Mouse (Mus musculus): ENCODE data around the gene Lingo2. TPM values are rescaled to one million over a fixed set of nuclear protein-coding genes. Genes with fewer than 3 reads are reported as not detected.

Gene Lingo2
- total and polyA plus RNA-seq, 3 experiments, result not detected

- Histone ChIP-seq H3K27me3 (ENCODE audit: control insufficient read depth in 1 of 2, insufficient read depth in 2 of 2, low read length in 2 of 2) (no peaks in the 10 kb centered on the region), H3K4me1 (ENCODE audit: control insufficient read depth in 1 of 2, insufficient read depth in 2 of 2, low read length in 2 of 2) (no peaks in the 10 kb centered on the region), H3K27ac (ENCODE audit: control insufficient read depth, low read depth, low read length) (no peak overlapping the region), H3K36me3 (ENCODE audit: control insufficient read depth in 1 of 2, insufficient read depth in 2 of 2, low read length in 2 of 2) (no peaks in the 10 kb centered on the region), H3K79me2 (ENCODE audit: control insufficient read depth, insufficient read depth, low read length, poor library complexity) (no peaks in the 10 kb centered on the region), H3K4me3 (ENCODE audit: control insufficient read depth in 1 of 2, insufficient read depth in 1 of 2, low read depth in 2 of 2, low read length in 2 of 2) (no peak overlapping the region), H3K9ac (ENCODE audit: control insufficient read depth, low read depth, low read length, poor library complexity, severe bottlenecking) (no peak overlapping the region), H3K9me3 (replicated peaks; ENCODE audit: insufficient read depth, low read length) (no peaks in the 10 kb centered on the region)
- DNase-seq (ENCODE audit: low read depth, low spot score), result no peak
- TF ChIP-seq ETS1 (IDR thresholded peaks at IDR 0.05; ENCODE audit: low read depth, low read length) (no peak), TBP (IDR thresholded peaks at IDR 0.05; ENCODE audit: low read depth, low read length) (no peak), HCFC1 (IDR thresholded peaks at IDR 0.05; ENCODE audit: low read depth, low read length) (no peak), MAX (IDR thresholded peaks at IDR 0.05; ENCODE audit: low read length) (no peak), SIN3A (IDR thresholded peaks at IDR 0.05; ENCODE audit: low read length) (no peak), RCOR1 (IDR thresholded peaks at IDR 0.05; ENCODE audit: low read depth, low read length) (no peak), MAFK (IDR thresholded peaks at IDR 0.05; ENCODE audit: borderline replicate concordance, low read depth, low read length) (no peak), E2F4 (IDR thresholded peaks at IDR 0.05; ENCODE audit: borderline replicate concordance, low read depth, low read length) (no peak), JUND (IDR thresholded peaks at IDR 0.05; ENCODE audit: low read depth, low read length) (no peak)
Observed at GRCm38 (mm10) chr4:36052791-36053376, 898.7 kb downstream of the Lingo2 start.

DNA sequence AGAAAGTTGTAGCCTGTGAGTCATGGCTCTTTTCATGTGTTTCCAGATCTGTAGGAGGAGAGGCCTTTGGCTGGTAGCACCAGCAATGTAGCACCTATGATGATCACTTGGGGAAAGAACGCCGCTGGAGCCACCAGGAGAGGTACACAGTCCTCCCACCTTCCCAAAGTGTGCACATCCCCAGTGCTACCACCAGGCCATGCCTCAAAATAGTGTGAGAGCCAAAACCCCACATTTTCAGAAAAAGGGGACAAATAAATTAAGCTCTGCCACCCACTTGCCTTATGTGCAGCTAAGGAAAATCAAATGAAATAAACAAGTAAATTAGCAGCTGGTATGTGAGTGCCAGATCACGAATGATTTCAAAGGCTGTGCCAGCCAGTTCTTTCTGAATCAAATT is 911.2 kb downstream of the Lingo2 start:
- H3K36me3 ChIP-seq (ENCODE audit: control insufficient read depth in 1 of 2, insufficient read depth in 2 of 2, low read length in 2 of 2), result no peaks in the 10 kb centered on the region
- H3K79me2 ChIP-seq (ENCODE audit: control insufficient read depth, insufficient read depth, low read length, poor library complexity), result no peaks in the 10 kb centered on the region
- H3K9me3 ChIP-seq (replicated peaks; ENCODE audit: insufficient read depth, low read length), result no peaks in the 10 kb centered on the region
- TF ChIP-seq POLR2AphosphoS2 (IDR thresholded peaks at IDR 0.05; ENCODE audit: low read length) (no peak), GABPA (IDR thresholded peaks at IDR 0.05; ENCODE audit: low read depth, low read length) (no peak)
- H3K4me3 ChIP-seq (ENCODE audit: control insufficient read depth in 1 of 2, insufficient read depth in 1 of 2, low read depth in 2 of 2, low read length in 2 of 2), result no peak overlapping the region
- no peaks in the 10 kb centered on the region for H3K4me1 ChIP-seq (ENCODE audit: control insufficient read depth in 1 of 2, insufficient read depth in 2 of 2, low read length in 2 of 2)
- H3K27ac ChIP-seq (ENCODE audit: control insufficient read depth, low read depth, low read length), result no peak overlapping the region
- DNase-seq (ENCODE audit: low read depth, low spot score), result no peak
- no peak overlapping the region for H3K9ac ChIP-seq (ENCODE audit: control insufficient read depth, low read depth, low read length, poor library complexity, severe bottlenecking)
- no peaks in the 10 kb centered on the region for H3K27me3 ChIP-seq (ENCODE audit: control insufficient read depth in 1 of 2, insufficient read depth in 2 of 2, low read length in 2 of 2)

DNA sequence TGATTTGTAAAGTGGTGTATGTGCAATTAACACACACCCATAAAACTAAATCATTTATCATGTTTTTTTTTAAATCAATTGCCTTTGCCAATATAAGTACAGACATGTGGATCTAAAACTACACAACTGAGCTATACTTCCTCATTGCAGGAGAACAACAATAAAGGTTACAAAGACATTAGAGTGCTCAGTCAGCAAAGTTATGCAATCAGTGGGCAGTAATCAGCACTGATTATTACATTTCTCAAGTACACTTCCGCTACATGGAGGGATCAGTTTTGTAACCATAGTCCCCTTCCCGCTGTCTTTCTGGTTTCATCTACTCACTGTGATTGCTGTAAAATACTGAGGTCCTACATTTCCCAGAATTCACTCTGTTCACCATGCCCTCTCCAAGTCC is 912.8 kb downstream of the Lingo2 start:
- Histone ChIP-seq H3K27ac (ENCODE audit: control insufficient read depth, low read depth, low read length) (no peak overlapping the region), H3K9ac (ENCODE audit: control insufficient read depth, low read depth, low read length, poor library complexity, severe bottlenecking) (no peak overlapping the region), H3K4me1 (ENCODE audit: control insufficient read depth in 1 of 2, insufficient read depth in 2 of 2, low read length in 2 of 2) (no peaks in the 10 kb centered on the region), H3K9me3 (replicated peaks; ENCODE audit: insufficient read depth, low read length) (no peaks in the 10 kb centered on the region), H3K36me3 (ENCODE audit: control insufficient read depth in 1 of 2, insufficient read depth in 2 of 2, low read length in 2 of 2) (no peaks in the 10 kb centered on the region), H3K27me3 (ENCODE audit: control insufficient read depth in 1 of 2, insufficient read depth in 2 of 2, low read length in 2 of 2) (no peaks in the 10 kb centered on the region), H3K4me3 (ENCODE audit: control insufficient read depth in 1 of 2, insufficient read depth in 1 of 2, low read depth in 2 of 2, low read length in 2 of 2) (no peak overlapping the region), H3K79me2 (ENCODE audit: control insufficient read depth, insufficient read depth, low read length, poor library complexity) (no peaks in the 10 kb centered on the region)
- TF ChIP-seq GATA1 (IDR thresholded peaks at IDR 0.05; ENCODE audit: low read depth, low read length) (no peak), MXI1 (IDR thresholded peaks at IDR 0.05; ENCODE audit: low read depth, low read length) (no peak), MAX (IDR thresholded peaks at IDR 0.05; ENCODE audit: low read length) (no peak)
- DNase-seq (ENCODE audit: low read depth, low spot score), result no peak

Data from MEL (cell line).